8 mouse cellular contexts compared by ENCODE assay signal in the genomic region with DNA sequence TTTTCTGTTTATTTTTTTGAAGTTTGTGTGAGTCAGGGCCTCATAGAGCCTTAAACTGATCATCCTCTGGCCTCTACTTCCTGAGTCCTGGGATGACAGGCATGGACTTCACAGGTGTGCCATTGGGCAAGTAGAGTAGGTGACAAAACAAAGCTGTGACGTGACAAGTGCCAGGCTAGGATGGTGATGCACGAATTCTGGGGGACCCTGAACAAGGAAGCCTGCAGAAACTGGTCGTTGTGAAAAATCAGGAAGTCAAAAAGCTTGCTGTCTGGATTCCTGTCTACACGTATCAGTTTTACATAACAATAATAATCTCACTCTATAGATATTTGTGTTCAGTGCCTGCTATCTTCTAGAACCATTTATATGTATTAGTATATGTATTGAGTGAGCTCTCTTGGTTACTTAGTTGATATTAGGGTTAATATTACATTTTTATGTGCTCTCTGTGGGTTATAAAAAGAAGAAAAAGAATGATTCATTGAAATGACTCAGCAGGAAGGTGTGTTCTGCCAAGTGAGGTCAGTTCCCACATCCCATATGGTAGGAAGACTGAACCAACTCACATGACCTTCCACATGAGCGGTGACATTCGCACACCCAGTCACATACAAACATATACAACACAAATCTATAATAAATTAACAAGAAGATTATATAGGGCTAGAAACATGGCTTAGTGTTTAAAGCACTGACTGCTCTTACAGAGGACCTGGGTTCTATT. TPM values are rescaled to one million over a fixed set of nuclear protein-coding genes. Genes with fewer than 3 reads are reported as not detected.
A peak's percentile ranks its signal among the peaks of the same experiment; 100 is the strongest.
DNase-seq lines count a peak whose midpoint lies in the region; ATAC-seq and TF ChIP-seq lines count a peak whose summit lies in the region.

No protein-coding gene starts in this region.

- WGBS in heart, embryonic 11.5 days (ENCODE audit: insufficient replicate concordance) = 59% methylated on average over 6 of the region's 6 CpGs
- WGBS in midbrain, embryonic 13.5 days = 88% methylated on average over 6 of the region's 6 CpGs

- no peaks in the 10 kb centered on the region for H3K4me1 ChIP-seq in heart, embryonic 11.5 days (ENCODE audit: control insufficient read depth, insufficient read depth, low read length)
- peaks cover 33% of the 10 kb centered on the region for H3K4me1 ChIP-seq in bone marrow macrophage, adult 2 months (ENCODE audit: control insufficient read depth, insufficient read depth, low read length)
- H3K4me1 ChIP-seq in midbrain, embryonic 13.5 days (replicated peaks) = no peaks in the 10 kb centered on the region

- no peaks in the 10 kb centered on the region for H3K27me3 ChIP-seq in heart, embryonic 11.5 days (ENCODE audit: control insufficient read depth, insufficient read depth, low read length)
- H3K27me3 ChIP-seq in midbrain, embryonic 13.5 days = peaks cover 8% of the 10 kb centered on the region; the same call in 1 of the 2 replicates

- ATAC-seq in heart, embryonic 11.5 days (replicated peaks; ENCODE audit: insufficient number of reproducible peaks, low FRiP score, low TSS enrichment) = no peak
- ATAC-seq in midbrain, embryonic 13.5 days = no peak

- H3K27ac ChIP-seq in heart, embryonic 11.5 days (ENCODE audit: low read depth, low read length) = peak overlapping the region; percentile 60
- H3K27ac ChIP-seq in bone marrow macrophage, adult 2 months (ENCODE audit: insufficient read depth, low read depth, low read length) = peak overlapping the region; percentile 74
- H3K27ac ChIP-seq in midbrain, embryonic 13.5 days = no peak overlapping the region

- no peaks in the 10 kb centered on the region for H3K9me3 ChIP-seq in heart, embryonic 11.5 days (replicated peaks; ENCODE audit: control insufficient read depth, low read length)
- no peaks in the 10 kb centered on the region for H3K9me3 ChIP-seq in midbrain, embryonic 13.5 days

- no peak for TF ChIP-seq CTCF in bone marrow macrophage, adult 2 months (IDR thresholded peaks at IDR 0.05; ENCODE audit: low read depth, low read length)

- H3K4me3 ChIP-seq in heart, embryonic 11.5 days (ENCODE audit: low read depth, low read length) = no peak overlapping the region
- H3K4me3 ChIP-seq in bone marrow macrophage, adult 2 months (ENCODE audit: insufficient read depth, low read length) = peak overlapping the region; percentile 21; the same call in 1 of the 2 replicates
- no peak overlapping the region for H3K4me3 ChIP-seq in midbrain, embryonic 13.5 days (replicated peaks)

- H3K9ac ChIP-seq in heart, embryonic 11.5 days (ENCODE audit: low read depth, low read length) = no peak overlapping the region
- no peak overlapping the region for H3K9ac ChIP-seq in midbrain, embryonic 13.5 days (replicated peaks)

- TF ChIP-seq POLR2A in bone marrow macrophage, adult 2 months (IDR thresholded peaks at IDR 0.05; ENCODE audit: borderline replicate concordance, low read depth, low read length) = no peak

- intact Hi-C loops in heart, postnatal 14 days (cut with DNase I) = no loop called here

- no peaks in the 10 kb centered on the region for H3K36me3 ChIP-seq in heart, embryonic 11.5 days (ENCODE audit: control insufficient read depth, insufficient read depth, low read length)
- H3K36me3 ChIP-seq in midbrain, embryonic 13.5 days = no peaks in the 10 kb centered on the region

- DNase-seq in heart, postnatal 14 days = no peak
- peak; percentile 12 for DNase-seq in CD4-positive helper T cell, adult 2 months (ENCODE audit: low read depth, low spot score)
- peak; percentile 26 for DNase-seq in induced T-regulatory cell, adult 2 months (ENCODE audit: low read depth)
- DNase-seq in urinary bladder, postnatal 10 days (ENCODE audit: low spot score) = no peak
- DNase-seq in embryo, embryonic 10 days (ENCODE audit: low spot score) = no peak

- no peak overlapping the region for H3K4me2 ChIP-seq in heart, embryonic 11.5 days
- H3K4me2 ChIP-seq in midbrain, embryonic 13.5 days (replicated peaks) = no peak overlapping the region

RNA-seq across cellular contexts. Expression of gene Sntb2, which starts 37.2 kb away (rescaled TPM):
- polyA plus RNA-seq in heart, embryonic 11.5 days (2014; fragmentation: Nextera tagmentation; extraction: Ambion mirVana) = 6.0 and 8.0 TPM in 2 replicates
- 10 to 100 TPM; 19.9 to 21.0 TPM for total RNA-seq in heart, postnatal 14 days (2021)
- 11.4 and 13.7 TPM in 2 replicates for polyA plus RNA-seq in bone marrow macrophage, adult 2 months (2012; ENCODE audit: insufficient read depth, insufficient read length, missing spikeins)
- polyA plus RNA-seq in midbrain, embryonic 13.5 days (2015; fragmentation: Nextera tagmentation; extraction: Ambion mirVana) = 5.4 and 6.7 TPM in 2 replicates

RNA-seq across cellular contexts. Expression of gene Vps4a, which starts 58.3 kb away (rescaled TPM):
- polyA plus RNA-seq in heart, embryonic 11.5 days (2014; fragmentation: Nextera tagmentation; extraction: Ambion mirVana) = 48.5 and 59.8 TPM in 2 replicates
- 10 to 100 TPM; 55.6 to 59.1 TPM for total RNA-seq in heart, postnatal 14 days (2021)
- polyA plus RNA-seq in bone marrow macrophage, adult 2 months (2012; ENCODE audit: insufficient read depth, insufficient read length, missing spikeins) = 41.0 and 42.1 TPM in 2 replicates
- 127 and 130 TPM in 2 replicates for polyA plus RNA-seq in midbrain, embryonic 13.5 days (2015; fragmentation: Nextera tagmentation; extraction: Ambion mirVana)

Comparison
In these comparisons a context has a peak if more than half of its experiments do, and no peak if none do; other contexts are left out.
1. DNase-seq: peak in CD4-positive helper T cell, adult 2 months (single experiment) and induced T-regulatory cell, adult 2 months (single experiment); none in heart, postnatal 14 days (0 of 2), urinary bladder, postnatal 10 days (single experiment) and embryo, embryonic 10 days (single experiment).